Mouse (Mus musculus): Measurements from ENCODE around the gene H2afy.

H2afy gene

DNA sequence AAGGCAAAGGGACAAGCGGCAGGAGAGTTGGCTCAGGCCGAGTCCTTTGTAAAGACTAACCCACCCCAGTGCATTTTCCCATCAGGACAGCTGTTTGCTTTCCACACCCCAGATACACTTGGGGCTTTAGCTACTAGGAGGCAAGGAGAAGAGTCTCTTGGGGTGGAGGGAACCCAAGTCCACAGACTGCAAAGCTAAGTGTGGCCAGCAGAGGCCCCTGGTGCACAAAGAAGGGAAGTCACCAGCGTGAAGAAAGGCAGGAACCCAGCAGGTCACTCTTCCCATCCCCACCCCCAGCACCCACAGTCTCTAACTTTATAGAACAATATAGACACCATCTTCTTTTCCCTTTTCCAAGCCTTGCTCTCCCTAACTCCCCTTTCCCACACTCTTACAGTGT, 9.4 kb upstream of the H2afy start:
- no peak for DNase-seq (ENCODE audit: low spot score)

DNA sequence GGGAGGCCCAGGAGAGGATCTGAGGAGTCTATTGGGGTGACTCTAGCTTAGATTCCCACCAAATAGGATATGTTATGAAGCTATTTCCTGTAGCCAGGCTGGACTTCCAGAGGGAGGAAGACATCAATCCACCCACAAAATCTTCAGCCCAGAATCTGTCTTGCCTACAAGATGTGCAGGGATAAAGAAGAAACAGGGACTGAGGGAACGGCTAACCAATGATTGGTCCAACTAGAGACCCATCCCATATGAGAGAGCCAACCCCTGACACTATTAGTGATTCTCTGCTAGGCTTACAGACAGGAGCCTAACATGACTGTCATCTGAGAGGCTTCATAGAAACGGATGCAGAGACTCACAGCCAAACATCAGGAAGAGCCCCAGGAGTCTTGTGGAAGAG, 7.9 kb upstream of the H2afy start:
- no peak for DNase-seq (ENCODE audit: low spot score)

DNA sequence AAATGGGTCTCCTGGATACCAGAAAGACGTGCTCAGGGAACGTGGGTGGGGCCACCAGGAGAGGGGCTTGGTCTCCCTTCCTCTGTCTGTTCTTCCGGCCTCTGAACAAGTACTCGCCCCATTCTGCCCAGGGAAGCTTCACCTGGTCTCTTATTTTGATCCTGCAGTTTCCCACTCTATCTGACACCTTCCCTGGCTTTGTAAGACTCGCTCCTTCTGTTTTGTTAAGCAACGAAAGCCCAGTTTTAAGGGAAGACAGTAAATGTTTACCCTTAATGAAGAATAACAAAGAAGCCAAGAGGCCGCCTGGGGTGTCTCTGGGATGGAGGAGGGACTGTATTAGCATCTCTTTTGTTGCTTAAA, 7.0 kb upstream of the H2afy start:
- DNase-seq (ENCODE audit: low spot score): no peak

DNA sequence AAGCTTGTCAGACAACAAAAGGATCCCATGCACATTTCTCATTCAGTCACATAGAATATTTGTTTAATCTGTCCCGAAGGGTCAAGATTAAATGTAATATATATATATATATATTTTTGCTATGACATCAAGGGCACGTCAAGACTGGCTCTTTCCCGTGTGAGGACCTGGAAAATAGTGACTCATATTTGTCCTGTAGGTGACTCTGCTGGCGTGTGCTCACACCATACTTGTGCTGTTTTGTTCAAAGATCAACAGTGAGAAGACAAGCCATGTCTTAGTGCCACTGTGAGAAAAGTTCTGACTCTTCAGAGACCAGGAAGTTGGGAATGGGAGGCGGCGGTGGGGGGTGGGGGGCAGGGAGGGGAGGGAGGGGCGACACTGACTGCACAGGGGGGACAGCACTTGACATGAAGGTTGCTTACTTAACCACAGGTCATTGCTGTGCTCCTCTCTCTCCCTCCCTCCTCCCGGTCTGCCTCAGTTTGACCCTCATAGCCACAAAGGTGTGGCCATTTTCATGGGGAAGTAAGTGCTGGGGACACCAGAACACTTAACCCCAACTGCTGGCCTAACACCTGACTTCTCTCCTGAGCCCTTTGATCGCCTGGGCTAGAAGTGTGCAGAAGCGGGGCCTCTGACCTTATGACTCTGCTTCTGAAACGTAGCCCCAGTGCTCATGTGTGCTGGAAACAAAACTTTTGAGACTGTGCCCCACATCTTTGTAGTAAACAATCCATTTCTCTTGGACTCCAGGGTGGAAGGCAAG, 6.4 kb upstream of the H2afy start:
- DNase-seq (ENCODE audit: low spot score): no peak

DNA sequence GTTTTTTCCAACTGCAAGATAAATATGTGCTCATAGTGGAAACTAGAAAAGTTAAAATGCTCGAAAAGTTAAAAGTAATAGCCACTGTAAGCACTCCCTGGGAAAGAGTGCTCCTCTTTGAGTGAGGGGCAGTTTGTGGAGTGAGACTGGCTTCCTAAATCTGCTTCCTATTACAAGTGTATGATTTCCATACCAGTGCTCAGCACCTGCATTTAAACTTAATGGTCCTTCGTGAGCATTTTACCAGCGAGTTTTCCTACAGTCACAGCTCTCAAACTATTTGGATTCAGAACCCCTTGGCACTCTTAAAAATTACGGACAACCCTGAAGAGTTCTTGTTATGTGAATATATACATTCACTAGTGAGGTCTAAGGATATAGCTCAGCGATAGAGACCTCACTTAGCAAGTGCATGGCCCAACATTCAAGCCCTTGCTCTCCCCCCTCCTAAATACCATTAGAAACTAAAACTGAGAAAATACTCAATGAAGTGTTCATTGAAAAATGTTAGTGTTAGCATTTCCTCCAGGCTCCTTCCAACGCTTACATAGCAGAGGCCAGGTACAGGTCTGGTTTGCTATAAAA, 3.1 kb upstream of the H2afy start:
- no peak for DNase-seq (ENCODE audit: low spot score)

DNA sequence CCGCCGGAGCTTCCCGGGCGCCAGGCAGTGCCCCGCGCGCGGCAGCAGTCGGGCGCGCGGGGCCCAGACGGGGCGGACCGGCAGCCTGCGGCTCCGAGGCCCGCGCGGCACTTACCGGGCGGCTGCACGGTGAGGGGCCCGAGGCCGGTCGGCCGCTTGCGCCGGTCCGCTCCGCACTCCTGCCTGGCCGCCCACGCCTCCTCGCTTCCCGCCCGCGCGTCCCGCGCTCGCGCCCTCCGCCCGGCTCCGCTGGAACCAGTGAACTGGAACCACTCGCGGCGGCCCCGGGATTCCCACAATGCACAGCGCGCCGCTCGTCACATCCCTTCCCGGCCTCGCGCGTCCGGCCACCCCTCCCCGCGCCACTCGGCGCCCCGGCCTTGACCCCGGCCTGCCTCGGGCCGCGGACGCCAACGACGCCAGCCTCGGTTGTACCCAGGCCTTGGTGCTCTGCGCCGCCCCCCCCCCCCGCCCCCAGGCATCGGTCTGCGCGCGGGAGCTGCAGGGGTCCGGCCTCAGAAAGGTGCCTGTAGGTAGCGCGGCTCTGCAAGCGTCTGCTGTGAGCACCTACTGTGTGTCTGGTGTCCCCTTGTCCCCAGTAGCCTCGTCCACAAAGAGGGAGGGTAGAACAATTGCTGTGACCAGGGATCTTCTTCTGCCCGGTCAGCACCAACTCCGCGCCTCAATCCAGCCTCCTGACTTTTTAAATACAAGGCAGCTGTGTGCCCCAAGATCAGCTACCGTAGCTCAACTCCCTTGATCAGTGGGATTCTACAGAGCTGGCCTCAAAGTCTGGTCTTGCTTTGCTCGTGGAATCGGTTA, 719 bp downstream of the H2afy start:
- peak; percentile 71 for DNase-seq (ENCODE audit: low spot score)

DNA sequence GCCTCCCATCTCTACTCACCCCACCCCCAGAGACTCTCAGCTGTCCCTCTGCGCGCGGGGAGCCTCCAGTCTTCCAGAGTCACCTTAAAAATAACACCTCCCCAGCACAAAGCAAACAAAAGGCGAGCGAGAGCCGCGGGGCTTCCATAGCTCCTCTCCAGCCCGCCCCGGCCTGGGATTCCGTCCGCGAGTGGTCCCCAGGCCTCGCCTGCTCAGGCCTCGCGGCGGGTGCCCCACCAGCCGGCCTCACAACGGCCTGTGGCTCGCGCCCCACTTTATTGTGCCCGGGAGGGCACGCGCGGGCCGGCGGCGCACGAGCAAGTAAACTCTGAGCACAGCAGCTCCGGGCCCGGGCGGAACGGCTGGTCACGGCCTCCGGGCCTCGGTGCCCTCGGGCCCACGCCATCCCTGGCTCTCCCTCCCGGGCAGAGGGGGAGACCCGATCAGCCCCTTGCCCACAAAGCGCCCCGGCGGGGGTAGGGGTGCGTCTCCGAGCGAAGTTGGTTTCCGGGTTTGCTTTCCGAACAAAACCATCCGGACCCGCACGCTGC, 1.5 kb downstream of the H2afy start:
- peak; percentile 45 for DNase-seq (ENCODE audit: low spot score)

DNA sequence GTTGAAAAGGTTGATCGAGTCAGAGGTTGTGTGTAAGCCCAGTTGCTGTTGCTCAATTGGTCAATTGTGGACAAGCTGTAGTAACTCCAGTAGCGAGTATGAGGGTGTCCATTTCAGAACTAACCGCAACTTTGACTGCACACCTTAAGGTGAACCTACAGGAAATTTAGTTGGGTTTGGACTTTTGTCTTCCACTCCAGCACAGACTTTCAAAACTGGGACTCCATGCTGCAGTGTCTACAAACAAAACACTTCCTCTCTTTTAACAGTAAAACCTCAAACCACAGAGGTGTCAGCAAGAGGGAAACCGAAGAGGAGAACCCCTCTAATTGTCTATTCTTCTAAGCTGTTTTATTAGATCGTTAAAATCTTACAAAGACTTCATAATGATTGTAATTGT, 2.1 kb downstream of the H2afy start:
- DNase-seq (ENCODE audit: low spot score): no peak

DNA sequence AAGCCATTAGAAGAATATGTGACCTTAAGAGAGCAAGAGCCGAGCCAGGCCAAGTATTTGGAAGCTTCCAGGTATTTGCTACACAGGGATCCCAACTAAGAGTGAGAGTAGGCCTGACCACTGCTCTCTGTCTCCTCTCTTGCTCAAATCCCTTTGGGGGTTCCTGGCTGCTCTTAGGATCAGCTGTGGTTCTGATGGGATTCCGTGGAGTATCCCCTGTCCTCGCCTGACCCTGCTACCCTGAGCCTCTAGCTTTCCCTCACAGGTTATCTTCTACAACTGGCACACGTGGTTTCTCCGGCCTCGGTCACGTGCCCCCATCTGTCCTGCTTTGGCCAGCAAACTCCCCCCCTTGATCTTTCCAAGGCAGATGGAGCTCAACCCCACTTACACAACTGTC, 3.2 kb downstream of the H2afy start:
- no peak for DNase-seq (ENCODE audit: low spot score)

DNA sequence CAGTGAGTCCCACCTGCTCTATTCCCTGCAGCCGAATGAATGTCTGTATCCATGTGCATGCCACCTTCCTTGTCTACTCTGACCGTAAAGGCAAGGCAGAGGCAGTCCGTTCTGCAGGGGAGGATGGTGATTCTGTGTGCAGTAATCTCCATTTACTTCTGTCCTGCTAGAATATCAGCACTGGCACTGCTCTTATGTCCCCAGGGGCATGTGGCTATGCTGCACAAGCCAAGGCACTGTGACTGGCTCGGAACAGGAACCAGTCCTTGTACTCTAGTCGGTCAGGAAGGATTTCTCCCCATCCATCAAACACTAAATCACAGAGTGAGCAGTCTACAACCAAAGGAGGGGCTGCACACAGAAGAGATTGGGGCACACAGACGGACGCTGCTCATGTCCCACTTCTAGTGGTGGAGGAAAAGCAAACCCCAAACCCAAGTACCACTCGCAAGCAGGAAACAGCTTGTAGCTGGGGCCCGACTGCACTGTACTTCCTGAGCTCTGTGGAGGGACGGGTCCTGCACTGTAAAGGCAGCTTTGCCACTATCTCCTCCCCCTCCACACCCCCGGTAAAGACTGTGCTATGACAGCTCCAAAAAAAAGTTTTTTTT, 3.7 kb downstream of the H2afy start:
- no peak for DNase-seq (ENCODE audit: low spot score)

DNA sequence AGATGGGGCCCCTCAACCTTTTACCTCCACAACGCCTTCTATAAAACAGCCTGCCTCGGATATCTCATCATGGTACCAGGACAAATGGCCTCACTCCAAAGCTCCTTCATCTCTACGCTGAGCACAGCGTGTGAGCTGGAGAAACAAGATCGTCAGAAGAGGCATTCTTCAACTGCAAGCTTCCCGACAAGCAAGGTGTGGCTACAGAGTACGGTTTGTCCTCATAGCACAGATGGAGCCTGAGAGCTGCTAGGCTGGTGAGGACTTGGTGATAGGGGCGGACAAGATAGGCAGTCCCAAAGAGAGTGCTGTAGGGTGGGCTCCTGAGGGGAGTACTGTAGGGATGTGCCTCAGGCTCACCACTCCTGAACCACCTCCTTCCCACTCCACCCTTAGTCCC, 5.6 kb downstream of the H2afy start:
- DNase-seq (ENCODE audit: low spot score): no peak

DNA sequence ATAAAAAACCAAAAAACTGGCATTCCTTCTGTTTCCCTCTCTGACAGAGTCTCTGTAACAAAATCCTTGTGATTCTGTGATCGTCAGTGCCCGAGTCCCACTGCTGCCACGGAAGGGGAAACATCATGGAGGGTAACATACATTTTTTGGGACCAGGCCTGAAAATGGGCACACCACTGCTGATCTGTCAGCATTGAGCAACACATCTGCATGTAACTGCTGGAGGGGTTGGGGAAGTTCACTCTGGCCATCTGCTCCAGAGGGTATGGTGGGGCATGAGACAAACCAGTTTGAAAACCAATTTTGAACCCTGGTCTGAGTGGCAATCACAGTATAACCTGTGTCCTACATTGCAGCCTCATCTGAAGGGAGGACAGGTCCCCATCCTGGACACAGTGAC, 6.6 kb downstream of the H2afy start:
- DNase-seq (ENCODE audit: low spot score): no peak

DNA sequence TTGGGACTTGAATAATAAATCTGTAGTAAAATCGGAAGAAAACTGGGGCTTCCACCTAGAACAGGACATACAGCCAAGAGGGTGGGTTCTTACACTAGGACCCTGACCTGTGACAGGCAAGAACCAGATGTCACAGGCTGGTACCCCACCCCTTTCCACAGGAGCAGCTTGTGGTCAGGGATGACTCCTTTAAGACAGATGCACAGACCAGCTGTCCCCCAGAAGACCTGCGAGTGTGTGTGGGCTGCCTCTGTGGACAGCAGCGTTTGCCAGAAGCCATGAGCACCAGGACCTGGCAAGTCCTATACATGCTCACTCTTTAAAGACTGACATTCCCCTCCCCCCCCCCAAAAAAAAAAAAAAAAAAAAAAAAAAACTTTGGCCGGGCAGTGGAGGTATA, 7.1 kb downstream of the H2afy start:
- no peak for DNase-seq (ENCODE audit: low spot score)

DNA sequence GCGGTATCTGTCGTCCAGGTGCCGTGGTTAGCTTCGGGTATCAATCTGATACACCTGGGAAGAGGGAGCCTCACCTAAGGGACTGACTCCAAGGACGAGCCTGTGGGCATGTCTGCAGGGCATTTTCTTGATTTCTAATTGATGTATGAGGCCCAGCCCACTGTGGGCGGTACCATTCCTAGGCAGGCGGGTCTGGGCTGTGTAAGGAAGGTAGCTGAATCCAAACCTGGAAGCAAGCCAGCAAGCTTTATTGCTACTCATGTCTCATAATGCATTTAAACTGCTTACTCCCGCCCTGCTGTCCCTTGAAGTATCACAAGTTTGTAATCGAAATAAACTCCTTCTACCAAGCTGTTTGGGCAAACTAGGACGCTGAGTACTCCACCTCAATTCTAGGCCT, 10.5 kb downstream of the H2afy start:
- no peak for DNase-seq (ENCODE audit: low spot score)

DNA sequence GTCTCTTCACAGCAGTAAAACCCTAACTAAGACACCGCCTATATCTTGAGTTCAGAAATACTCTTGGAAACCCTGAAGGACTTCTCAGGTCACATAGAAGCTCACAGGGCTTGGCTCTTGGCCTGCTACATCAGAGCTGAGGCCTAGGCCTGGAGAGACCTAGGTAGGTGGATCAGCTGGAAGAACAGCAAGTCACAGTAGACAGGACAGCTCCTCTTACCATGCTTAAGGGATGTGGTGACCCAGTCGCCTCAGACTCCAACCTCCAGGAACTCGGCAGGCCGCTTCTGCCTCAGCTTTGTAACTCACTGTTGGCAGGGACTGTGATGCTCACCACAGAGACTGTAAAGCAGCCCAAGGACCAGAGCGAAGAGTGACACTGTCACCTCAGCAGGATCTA, 13.1 kb downstream of the H2afy start:
- no peak for DNase-seq (ENCODE audit: low spot score)

DNA sequence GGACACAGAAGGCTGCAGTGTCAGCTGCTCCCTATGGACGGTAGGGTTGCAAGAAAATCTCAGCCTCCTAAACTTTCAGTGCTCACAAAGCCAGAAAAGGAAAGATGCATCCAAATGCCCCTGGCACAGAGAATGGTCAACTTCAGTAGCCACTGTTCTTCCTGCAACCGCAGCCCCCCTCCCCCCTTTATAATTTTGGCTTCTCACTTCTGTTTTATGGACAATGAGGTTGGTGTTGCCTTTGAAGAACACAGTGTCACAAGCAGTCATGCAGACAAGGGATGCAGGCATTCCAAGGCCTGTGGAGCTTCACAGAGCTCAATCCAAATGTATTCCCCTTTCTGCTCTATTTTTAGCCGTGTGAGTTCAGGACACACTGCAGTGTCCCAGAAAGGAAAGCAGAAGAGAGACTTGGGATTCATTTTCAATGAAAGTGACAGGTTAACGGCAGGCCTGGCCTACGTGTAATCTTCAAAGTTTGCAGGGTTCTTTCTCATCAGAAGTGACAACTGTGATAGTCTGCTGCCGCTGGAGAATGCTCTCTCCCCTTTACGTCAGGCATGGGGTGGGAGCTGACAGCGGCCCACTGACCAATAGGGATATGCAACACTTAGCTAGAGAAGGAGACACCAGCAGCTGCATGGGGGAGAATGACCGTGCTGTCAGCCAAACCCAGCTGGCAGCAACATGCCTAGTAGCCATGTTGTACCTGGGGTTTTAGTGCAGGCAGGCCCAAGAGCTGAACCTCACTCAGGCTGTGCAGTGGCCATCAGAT, 18.0 kb downstream of the H2afy start:
- no peak for DNase-seq (ENCODE audit: low spot score)

DNA sequence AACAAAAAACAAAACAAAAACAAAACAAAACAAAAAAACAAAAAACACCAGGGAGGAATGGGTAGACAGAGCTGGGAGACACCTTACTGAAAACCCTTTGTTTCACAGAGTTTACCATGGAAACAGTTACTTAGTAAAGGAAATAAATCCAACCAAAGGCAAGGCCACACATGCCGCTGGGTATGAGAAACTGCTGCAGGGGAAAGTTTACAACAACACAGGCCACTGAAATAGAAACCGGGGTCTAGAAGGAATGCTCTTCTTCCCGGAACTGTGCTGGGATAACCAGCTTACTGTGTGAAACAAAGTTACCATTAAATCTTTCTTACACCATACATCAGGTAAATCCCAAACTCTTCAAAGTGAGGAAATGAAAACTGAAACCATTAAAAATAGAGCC, 20.3 kb downstream of the H2afy start:
- DNase-seq (ENCODE audit: low spot score): no peak

DNA sequence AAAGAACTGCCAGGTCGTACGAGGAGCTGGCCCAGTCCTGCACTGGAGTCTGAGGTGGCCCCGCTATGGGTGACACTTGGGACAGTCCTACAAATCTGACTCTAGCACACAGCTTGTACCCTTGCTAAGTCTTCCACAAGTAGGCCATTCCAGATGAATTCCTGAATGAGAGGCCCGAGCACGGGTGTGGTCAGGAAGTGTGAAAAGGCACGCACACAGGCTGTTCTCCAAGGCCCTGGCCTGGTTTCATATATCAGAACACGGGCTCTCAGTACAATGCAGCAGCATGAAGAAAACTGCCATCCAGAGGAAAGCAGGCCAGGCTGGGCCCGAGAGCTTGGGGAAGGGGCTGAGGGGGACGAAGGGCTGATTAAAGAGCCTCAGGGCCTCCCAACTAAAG, 20.8 kb downstream of the H2afy start:
- DNase-seq (ENCODE audit: low spot score): no peak

DNA sequence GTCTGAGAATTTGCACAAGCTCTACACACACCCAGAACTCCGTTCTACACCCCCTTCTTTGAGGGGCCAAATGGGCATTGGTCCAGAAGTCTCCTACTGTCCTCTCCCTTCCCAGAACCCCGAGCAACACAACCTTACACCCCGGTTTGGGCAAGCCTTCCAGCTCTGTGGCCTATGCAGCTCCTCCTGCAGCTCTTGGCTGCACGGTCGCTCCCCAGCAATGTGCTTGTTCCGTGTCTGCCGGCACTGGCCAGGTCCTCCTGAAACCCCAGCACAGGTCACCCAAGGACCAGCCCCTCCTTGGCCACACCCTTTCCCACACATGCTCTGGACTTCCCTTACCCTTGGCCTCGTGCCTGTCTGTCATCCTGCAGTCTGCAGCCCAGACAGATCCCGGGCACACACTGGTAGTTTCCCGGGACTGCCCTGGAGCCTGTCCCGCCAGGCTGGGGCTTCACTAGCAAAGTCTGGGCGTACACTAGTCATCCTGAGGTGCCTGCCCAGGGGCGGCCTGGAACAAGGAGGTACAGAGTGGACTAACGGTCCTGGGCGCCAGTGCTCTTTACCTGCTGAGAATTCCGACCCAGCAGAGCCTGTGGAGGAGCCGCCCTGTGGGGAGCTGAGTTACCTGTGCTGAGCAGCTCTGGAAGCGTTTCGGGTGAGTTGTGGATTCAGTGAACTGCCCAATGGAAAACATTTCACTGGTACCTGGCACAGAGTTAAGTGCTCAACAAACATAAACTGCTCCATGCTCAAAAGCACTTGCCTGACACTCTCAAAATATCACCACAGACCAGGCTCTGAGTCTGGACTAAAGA, 22.5 kb downstream of the H2afy start:
- no peak for DNase-seq (ENCODE audit: low spot score)

DNA sequence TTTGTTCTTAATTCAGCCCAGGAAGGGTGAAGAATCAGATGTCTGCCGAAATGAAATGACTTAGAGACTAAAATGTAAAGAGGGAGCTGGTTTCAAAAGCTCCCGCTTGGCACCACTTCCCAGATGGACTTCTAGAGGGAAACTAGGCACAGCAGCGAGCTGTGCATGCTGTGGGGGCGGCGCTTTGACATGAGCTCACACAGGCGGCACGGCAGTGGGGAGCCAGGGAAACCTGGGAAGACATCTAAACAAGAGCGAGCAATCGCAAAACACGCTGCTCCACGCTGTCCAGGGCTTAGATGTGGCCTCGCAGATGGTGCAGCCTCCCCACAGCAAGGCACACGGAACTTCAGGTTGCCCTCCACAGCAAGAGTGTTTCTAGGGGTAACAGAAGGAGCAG, 23.2 kb downstream of the H2afy start:
- no peak for DNase-seq (ENCODE audit: low spot score)

DNA sequence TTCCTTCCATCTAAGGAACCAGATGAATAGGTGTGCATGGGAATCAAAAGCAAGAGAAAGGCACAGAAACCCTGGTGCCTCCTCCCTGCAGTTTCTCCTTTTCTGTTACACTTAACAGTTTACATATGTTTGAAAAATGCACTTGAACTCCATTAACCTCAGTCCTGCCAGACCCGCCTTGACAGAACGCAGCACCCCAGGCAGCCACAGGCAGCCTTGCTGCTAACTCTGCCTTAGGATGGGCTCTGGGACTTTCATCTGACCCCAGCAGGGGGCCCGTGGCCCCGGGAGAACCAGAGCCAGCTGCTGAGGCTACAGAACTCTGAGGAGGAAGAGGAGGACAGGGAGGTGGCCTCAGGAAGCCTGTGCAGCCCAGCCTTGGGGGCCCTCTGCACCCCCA, 23.7 kb downstream of the H2afy start:
- DNase-seq (ENCODE audit: low spot score): no peak

All from ovary, postnatal 10 days (tissue).